Mouse (Mus musculus) limb, embryonic 13.5 days (tissue): ENCODE results near the gene Fkbp2. TPM values are rescaled to one million over a fixed set of nuclear protein-coding genes. Genes with fewer than 3 reads are reported as not detected.
A peak's percentile ranks its signal among the peaks of the same experiment; 100 is the strongest.

Experiments
- ATAC-seq: fragments of 200-750 bp; cut with Nextera tagmentation; 2 replicates; pipeline ENCODE4 v1.8.0; 2017; ENCODE audit warnings: low read depth, moderate number of reproducible peaks, moderate TSS enrichment; ENCODE audit not compliant: low FRiP score
- H3K27ac ChIP-seq: fragments of 300-500 bp; sonication (generic); 2 replicates; pipeline ENCODE4 v1.5.1; 2015; ENCODE audit warnings: inconsistent platforms, mild to moderate bottlenecking, moderate library complexity
- H3K27me3 ChIP-seq: fragments of 300-500 bp; sonication (generic); 2 replicates; pipeline ENCODE4 v1.6.1; 2015; ENCODE audit warnings: mild to moderate bottlenecking, inconsistent platforms
- H3K36me3 ChIP-seq: fragments of 300-500 bp; sonication (generic); 2 replicates; pipeline ENCODE4 v1.6.1; 2015; ENCODE audit warnings: inconsistent platforms, mild to moderate bottlenecking, moderate library complexity
- H3K4me1 ChIP-seq: fragments of 300-500 bp; sonication (generic); 2 replicates; pipeline ENCODE4 v1.6.1; 2015; ENCODE audit warnings: inconsistent platforms
- H3K4me2 ChIP-seq: fragments of 300-500 bp; sonication (generic); replicated peaks from 2 replicates; pipeline ENCODE4 v1.6.1; 2015; ENCODE audit warnings: inconsistent platforms, mild to moderate bottlenecking, moderate library complexity
- H3K4me3 ChIP-seq: fragments of 300-500 bp; sonication (generic); 2 replicates; pipeline ENCODE4 v1.5.1; 2015; ENCODE audit warnings: moderate library complexity, mild to moderate bottlenecking, inconsistent platforms
- H3K9ac ChIP-seq: fragments of 300-500 bp; sonication (generic); 2 replicates; pipeline ENCODE4 v1.6.1; 2015; ENCODE audit warnings: mild to moderate bottlenecking, inconsistent platforms
- H3K9me3 ChIP-seq: fragments of 300-500 bp; sonication (generic); 2 replicates; pipeline ENCODE4 v1.6.1; 2016; ENCODE audit warnings: inconsistent platforms
- WGBS: fragments of 180-500 bp; shearing (Covaris S2); methylation state at CpG from one replicate; pipeline ENCODE4 v1.1.7; 2015; 5-methylcytosine and 5-hydroxymethylcytosine counted together
- polyA plus RNA-seq: library from polyadenylated mRNA; unstranded; fragments of >200 nt; fragmentation: Nextera tagmentation; extraction: Ambion mirVana; gene quantifications from 2 replicates; pipeline ENCODE4 v1.2.1, GENCODE M21; 2015

Fkbp2 gene
- polyA plus RNA-seq: 84.5 and 89.3 TPM in 2 replicates

DNA sequence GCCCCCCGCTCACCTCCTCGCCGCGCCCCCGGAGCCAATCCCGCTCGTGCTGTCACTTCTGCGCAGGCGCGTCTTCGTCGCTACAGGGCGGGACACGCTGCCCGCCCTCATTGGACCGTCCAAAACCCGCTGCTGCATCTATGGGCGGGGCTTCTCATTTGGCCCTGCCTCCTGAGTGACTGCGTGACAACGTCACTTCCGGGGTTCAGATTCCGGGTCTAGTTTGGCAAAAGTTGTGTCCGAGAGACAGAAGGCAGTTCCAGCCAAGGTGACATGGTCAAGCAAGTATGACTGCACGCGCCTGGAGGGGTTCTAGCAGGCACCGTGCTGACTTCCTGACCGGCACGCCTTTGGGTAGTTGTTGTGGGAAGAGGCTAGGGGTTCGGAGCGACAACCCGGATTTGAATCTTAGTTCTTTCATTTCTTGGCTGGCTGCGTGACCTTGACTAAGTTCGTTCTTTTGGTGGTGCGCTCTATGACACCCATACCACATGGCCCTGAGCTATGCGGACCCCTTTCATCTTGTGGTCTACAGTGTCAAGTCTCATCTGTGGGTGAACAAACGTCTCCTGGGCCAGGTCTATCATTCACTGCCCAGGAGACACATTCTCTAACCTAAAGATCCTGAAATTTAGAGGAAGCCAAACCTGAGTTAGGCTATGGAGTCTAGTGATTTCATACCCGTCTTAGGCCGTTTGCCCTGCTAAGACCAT, at the start of gene Fkbp2:
Gene Fkbp2, minus strand, starts transcription at position 121 of the 713 bp plus-strand sequence.
- peak within 1 kb of the TSS; percentile 93 for H3K4me2 ChIP-seq
- H3K27me3 ChIP-seq: no peaks in the 10 kb centered on the region
- peaks cover 55% of the 10 kb centered on the region for H3K36me3 ChIP-seq
- 1% methylated on average over 38 of the region's 38 CpGs for WGBS
- H3K9ac ChIP-seq: peak within 1 kb of the TSS; percentile 82
- peak within 1 kb of the TSS; percentile 87 for H3K27ac ChIP-seq
- H3K9me3 ChIP-seq: no peaks in the 10 kb centered on the region
- H3K4me3 ChIP-seq: peak within 1 kb of the TSS; percentile 70
- peak; percentile 88 for ATAC-seq
- peaks cover 47% of the 10 kb centered on the region for H3K4me1 ChIP-seq

DNA sequence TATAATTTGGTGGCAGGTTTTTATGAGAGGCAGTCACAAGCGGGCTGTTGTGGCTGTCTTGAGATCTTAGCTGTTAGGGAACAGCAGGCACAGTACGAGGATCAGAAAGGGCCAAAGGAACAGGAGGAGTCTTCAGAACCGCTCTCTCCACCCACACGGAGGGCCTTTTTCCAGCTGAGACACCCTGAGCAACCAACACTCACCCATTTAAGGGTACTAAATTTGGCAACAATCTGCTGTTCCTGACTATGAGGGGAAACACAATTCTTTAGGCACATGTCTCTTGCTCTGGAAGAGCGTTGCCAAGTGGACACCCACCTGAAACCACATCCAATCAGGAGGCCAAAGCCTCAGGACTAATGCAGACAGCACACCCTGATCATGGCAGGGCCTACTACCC, 49.2 kb upstream of the Fkbp2 start:
- Histone ChIP-seq H3K4me1 (no peaks in the 10 kb centered on the region), H3K27me3 (no peaks in the 10 kb centered on the region), H3K4me3 (no peak overlapping the region), H3K27ac (no peak overlapping the region), H3K36me3 (peaks cover 96% of the 10 kb centered on the region), H3K9me3 (no peaks in the 10 kb centered on the region), H3K9ac (no peak overlapping the region), H3K4me2 (no peak overlapping the region)
- whole genome bisulfite sequencing: 93% methylated on average over 5 of the region's 5 CpGs
- no peak for ATAC-seq

DNA sequence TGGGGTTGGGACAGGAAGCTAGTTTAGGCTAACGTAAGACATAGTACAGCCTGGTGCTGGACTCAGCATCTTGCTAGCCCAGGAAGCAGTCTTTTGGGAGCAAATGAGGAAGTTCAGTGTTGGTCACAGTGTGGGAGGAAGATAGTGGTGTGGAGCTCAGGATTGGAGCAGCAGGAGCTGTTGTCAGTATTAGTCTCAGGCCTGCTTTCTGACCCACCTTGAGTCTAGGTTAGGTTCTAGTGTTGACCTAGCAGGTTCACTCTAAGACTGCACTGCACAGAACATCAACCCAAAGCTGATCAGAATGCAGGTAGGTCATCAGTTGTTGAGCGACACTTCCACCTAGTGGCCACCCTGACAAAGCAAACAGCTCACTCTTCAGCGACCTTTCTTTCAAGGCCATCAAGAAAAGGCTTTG, 39.9 kb upstream of the Fkbp2 start:
- Histone ChIP-seq H3K36me3 (peaks cover 82% of the 10 kb centered on the region), H3K4me2 (no peak overlapping the region), H3K9ac (no peak overlapping the region), H3K27me3 (no peaks in the 10 kb centered on the region), H3K27ac (no peak overlapping the region), H3K4me1 (no peaks in the 10 kb centered on the region), H3K4me3 (no peak overlapping the region), H3K9me3 (no peaks in the 10 kb centered on the region)
- WGBS: 53% methylated on average over 3 of the region's 3 CpGs
- ATAC-seq: peak; percentile 48; the same call in 1 of the 2 replicates

DNA sequence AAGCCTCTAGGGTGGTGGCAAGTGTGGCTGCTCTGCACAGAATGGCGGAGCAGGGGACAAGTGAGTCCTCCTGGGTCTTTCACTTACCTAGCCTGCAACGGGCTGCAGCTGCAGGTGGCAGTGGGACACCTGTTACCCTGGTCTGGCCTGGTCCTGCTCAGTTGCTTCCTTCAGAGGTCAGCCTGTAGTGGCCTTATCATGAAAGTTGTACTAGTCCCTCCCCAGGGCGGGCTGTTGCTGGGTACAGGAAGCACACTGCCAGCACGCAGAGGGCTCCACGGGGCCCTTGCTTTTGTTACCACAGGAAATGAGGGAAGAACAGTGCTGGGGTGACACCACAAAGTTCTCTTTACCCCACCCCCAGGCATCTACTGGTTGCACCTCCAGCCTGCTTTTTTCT, 38.9 kb upstream of the Fkbp2 start, which contains the start of gene Fermt3:
Gene Fermt3, minus strand, starts transcription at position 279 of the 400 bp plus-strand sequence.
- no peaks in the 10 kb centered on the region for H3K9me3 ChIP-seq
- 74% methylated on average over 5 of the region's 5 CpGs for WGBS
- no peak within 1 kb of the TSS; the same call in 1 of the 2 replicates for H3K27ac ChIP-seq
- peaks cover 75% of the 10 kb centered on the region for H3K36me3 ChIP-seq
- no peak within 1 kb of the TSS for H3K4me3 ChIP-seq
- ATAC-seq: no peak
- H3K9ac ChIP-seq: no peak within 1 kb of the TSS
- no peaks in the 10 kb centered on the region for H3K27me3 ChIP-seq
- H3K4me2 ChIP-seq: no peak within 1 kb of the TSS
- H3K4me1 ChIP-seq: no peaks in the 10 kb centered on the region

DNA sequence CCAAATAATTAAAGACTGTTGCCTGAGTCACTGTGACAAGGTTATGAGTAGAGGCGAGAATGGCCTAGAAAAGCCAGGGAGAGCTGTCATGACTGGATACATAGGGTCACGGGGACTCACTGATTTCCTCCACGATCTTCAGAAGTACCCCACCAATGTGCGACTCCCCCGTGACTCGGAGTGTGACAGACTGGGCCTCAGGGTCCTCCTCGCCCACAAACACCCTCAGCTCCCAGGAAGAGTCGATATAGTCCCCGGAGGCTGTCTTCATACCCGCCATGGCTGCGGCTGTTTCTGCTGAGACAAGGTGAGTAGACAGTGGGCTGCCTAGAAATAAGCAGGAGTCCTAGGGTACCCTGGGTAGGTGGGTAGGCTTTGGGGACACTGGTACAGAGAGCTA, 38.2 kb upstream of the Fkbp2 start:
- peaks cover 70% of the 10 kb centered on the region for H3K36me3 ChIP-seq
- ATAC-seq: no peak
- H3K9ac ChIP-seq: no peak overlapping the region

DNA sequence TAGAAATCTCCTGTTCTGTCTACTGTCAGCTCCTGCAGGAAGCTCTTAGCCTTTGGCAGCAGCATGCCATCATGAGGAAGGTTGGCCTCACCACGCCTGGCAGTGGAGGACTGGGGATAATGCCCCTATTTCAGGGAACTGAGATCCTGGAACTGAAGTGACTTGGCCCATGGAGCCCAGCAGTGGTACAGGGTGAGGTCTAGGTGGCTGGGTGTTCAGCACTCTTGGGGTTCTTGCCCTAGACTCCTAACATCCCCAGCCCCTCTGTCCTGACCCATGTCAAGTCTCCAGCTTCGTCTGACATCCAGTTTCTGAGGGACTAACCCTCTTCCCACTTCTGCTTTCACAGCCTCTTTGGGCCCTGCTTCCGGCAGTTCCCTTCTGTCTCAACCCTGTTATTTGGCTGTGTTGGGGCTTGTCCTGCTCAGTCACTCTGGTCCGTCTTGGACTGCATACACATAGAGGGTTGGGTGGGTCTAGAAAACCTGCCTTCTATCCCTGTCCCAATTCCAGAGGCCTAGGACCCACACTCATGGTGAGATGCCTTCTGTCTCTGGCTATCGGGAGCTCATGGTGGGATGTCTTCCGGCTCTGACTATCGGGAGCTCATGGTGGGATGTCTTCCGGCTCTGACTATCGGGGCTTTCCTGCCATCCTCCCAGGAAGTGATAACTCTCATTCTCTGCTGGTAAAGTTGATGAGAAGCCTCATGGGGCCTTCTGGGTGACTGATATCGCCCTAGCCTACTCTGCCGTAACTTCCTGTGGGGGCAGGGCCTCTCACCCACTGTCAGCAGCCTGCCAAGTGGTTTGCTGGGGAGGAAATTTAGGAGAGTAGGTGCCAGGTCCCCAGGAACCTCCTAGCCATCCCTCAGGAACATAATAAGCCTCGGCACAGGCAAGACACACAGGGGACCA, 37.5 kb upstream of the Fkbp2 start:
- Histone ChIP-seq H3K27ac (no peak overlapping the region; the same call in 1 of the 2 replicates), H3K9ac (no peak overlapping the region), H3K36me3 (peaks cover 67% of the 10 kb centered on the region), H3K27me3 (no peaks in the 10 kb centered on the region), H3K9me3 (no peaks in the 10 kb centered on the region), H3K4me2 (no peak overlapping the region), H3K4me3 (no peak overlapping the region), H3K4me1 (no peaks in the 10 kb centered on the region)
- WGBS: 72% methylated on average over 12 of the region's 12 CpGs
- ATAC-seq: no peak

More for the DNA sequence above, 38.2 kb upstream of the Fkbp2 start:
- WGBS: 89% methylated on average over 11 of the region's 11 CpGs
- Histone ChIP-seq H3K4me1 (no peaks in the 10 kb centered on the region), H3K9me3 (no peaks in the 10 kb centered on the region), H3K27ac (no peak overlapping the region; the same call in 1 of the 2 replicates), H3K4me2 (no peak overlapping the region), H3K4me3 (no peak overlapping the region), H3K27me3 (no peaks in the 10 kb centered on the region)

DNA sequence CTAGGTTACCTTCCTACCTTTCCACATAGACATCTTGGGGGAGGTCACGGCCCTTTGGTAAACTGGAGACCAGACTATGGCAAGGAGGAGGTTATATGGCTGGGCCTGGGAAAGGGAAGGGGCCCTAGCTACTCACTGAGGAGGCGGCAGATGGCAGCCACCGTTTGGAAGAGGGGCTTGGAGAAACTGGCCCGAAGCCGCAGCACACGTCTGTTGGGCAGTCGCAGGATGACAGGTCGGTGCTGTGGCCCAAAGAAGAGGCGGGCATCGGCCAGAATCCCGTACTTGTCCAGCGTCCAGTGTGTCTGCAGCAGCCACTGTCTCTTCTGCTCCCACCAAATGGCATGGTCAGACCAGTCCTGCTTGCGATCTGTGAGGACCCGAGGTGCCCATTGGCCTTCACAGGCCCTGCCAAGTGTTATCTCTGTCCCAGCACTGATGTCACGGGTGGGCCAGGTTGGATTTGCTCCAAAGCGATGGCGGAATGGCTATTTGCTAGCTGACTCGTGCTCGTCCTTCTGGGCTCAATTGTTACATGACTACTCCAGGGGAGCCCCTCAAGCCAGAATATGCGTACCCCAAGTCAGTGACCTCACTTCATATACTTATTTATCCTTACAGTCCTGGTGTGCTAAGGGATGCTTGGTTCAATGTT, 34.3 kb upstream of the Fkbp2 start:
- H3K27me3 ChIP-seq: no peaks in the 10 kb centered on the region
- peaks cover 35% of the 10 kb centered on the region for H3K36me3 ChIP-seq
- ATAC-seq: no peak
- H3K4me1 ChIP-seq: no peaks in the 10 kb centered on the region
- H3K9ac ChIP-seq: no peak overlapping the region
- no peak overlapping the region for H3K4me3 ChIP-seq
- WGBS: 89% methylated on average over 20 of the region's 20 CpGs
- no peak overlapping the region for H3K4me2 ChIP-seq
- H3K9me3 ChIP-seq: no peaks in the 10 kb centered on the region
- no peak overlapping the region for H3K27ac ChIP-seq

DNA sequence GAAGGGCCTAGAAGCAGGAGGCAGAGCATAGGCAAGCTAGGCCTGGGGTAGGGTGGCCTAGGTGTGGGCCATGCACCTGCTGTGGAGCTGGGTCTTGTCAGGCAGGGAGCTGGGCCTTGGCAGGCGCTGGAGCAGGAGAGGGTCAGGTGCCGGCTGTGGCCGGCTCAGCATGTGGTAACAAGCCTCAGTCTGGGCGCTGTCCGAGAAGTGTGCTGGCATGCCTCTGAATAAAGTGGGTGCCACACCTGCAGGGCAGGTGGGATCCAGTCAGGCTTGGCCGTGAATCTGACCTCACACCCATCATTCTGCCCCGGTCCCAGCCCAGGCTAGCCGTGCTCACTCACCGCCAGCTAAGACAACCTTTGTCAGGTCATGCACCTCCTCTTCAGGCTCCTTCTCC, 33.7 kb upstream of the Fkbp2 start:
- Histone ChIP-seq H3K4me2 (no peak overlapping the region), H3K27ac (no peak overlapping the region), H3K4me1 (no peaks in the 10 kb centered on the region), H3K4me3 (no peak overlapping the region), H3K36me3 (peaks cover 29% of the 10 kb centered on the region), H3K9ac (no peak overlapping the region), H3K9me3 (no peaks in the 10 kb centered on the region), H3K27me3 (no peaks in the 10 kb centered on the region)
- ATAC-seq: no peak
- 85% methylated on average over 9 of the region's 9 CpGs for WGBS

DNA sequence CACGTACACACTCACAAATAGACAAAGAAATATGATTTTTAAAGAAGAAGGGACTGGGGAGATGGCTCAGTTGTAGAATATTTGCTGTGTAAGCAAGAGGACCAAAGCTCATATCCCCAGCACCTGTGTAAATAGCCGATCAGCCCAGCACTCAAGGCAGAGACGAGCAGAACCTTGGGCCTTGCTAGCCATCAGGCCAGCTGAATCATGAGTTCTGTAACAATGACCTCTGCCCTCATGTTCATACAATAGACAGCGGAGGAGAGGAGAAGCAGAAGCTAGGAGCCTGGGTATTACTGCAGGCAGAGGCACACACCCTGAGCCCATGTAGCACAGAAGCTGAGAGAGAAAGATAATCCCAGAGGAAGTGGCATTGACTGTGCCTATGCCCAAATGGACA, 32.1 kb upstream of the Fkbp2 start:
- Histone ChIP-seq H3K9me3 (no peaks in the 10 kb centered on the region), H3K36me3 (peaks cover 15% of the 10 kb centered on the region), H3K4me1 (no peaks in the 10 kb centered on the region), H3K27me3 (no peaks in the 10 kb centered on the region), H3K27ac (no peak overlapping the region), H3K9ac (no peak overlapping the region), H3K4me3 (no peak overlapping the region), H3K4me2 (no peak overlapping the region)
- no peak for ATAC-seq
- 88% methylated on average over 4 of the region's 4 CpGs for WGBS

DNA sequence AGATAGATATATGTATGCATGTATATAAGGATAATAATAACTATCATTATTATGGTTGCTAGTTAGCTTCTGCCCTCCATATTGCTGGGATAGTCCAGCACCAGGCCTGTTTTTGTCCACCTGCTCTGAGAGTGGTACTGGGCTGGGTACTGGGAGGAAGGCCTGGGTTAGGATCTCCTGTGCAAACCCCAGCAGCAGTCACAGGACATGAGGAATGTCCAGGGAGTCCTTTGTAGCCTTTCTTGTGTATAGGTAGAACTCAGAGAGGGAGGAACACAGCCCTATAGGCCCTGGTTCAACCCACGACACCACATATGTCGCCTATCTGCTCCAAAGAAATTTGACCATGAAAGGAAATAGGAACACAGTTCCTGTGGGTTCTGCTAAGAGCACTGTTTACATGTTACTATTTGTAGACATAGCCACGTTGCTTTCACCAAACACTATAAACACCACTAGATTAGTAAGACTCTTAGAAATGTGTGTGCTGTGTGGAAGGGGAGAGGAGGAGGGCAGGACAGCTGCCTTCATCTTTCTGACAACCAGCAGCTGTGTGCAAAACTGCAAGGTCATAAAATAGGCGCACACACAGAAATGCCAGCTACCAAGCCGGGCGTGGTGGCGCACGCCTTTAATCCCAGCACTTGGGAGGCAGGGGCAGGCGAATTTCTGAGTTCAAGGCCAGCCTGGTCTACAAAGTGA, 26.7 kb upstream of the Fkbp2 start:
- Histone ChIP-seq H3K36me3 (no peaks in the 10 kb centered on the region), H3K4me2 (no peak overlapping the region), H3K9me3 (no peaks in the 10 kb centered on the region), H3K27me3 (no peaks in the 10 kb centered on the region), H3K27ac (no peak overlapping the region), H3K4me1 (no peaks in the 10 kb centered on the region), H3K9ac (peak overlapping the region; percentile 25; the same call in 1 of the 2 replicates), H3K4me3 (no peak overlapping the region)
- ATAC-seq: no peak
- 84% methylated on average over 9 of the region's 9 CpGs for WGBS

DNA sequence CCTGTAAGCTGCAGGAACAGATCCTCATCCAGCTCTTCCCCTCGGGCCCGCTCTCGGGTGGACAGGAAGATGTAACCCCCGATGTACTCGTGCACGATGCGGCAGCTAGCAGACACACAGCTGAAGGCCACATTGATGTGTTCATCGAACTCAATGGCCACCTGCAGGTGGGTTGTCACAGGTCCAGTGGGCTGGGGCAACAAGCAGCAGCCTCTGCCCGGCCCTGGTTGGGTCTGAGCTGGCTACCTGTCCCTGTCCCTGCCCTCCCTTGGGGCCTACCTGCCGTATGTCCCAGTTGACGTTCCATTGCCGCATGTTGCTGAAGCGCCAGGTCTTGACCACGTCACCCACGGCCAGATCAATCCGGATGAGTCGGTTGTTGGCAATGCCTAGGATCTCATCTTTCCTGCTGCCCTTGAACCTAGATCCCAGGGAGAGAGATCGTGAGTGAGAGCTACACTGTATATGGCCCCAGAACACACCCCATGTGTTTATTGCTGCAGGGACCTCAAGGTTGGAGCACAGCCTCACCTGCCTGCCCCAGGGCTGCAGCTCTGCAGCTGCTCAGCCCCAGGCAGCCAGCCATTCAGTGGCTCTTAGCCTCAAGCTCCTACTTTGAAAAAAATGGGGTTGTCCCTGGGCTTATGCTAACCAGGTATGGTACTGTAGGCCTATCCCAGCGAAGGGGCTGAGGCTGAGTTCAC, 19.2 kb upstream of the Fkbp2 start:
- 94% methylated on average over 19 of the region's 19 CpGs for WGBS
- H3K27me3 ChIP-seq: no peaks in the 10 kb centered on the region
- no peak overlapping the region for H3K27ac ChIP-seq
- H3K4me1 ChIP-seq: peaks cover 23% of the 10 kb centered on the region
- no peak overlapping the region for H3K4me2 ChIP-seq
- no peak for ATAC-seq
- H3K9ac ChIP-seq: 0 out of 2 replicates have a peak overlapping the region, but pooled peaks have one; percentile 8
- no peaks in the 10 kb centered on the region for H3K9me3 ChIP-seq
- H3K4me3 ChIP-seq: no peak overlapping the region
- peaks cover 28% of the 10 kb centered on the region for H3K36me3 ChIP-seq
